Mouse (Mus musculus) thymus, postnatal 36 days (tissue): ENCODE data around the gene Ccdc85c.
A peak's percentile ranks its signal among the peaks of the same experiment; 100 is the strongest.

Experiments
- DNase-seq, 2 experiments: peaks; one replicate each; pipeline ENCODE4 v3.0.0; 2022; ENCODE audit warnings: mixed read lengths in 2 of 2

Ccdc85c gene

DNA sequence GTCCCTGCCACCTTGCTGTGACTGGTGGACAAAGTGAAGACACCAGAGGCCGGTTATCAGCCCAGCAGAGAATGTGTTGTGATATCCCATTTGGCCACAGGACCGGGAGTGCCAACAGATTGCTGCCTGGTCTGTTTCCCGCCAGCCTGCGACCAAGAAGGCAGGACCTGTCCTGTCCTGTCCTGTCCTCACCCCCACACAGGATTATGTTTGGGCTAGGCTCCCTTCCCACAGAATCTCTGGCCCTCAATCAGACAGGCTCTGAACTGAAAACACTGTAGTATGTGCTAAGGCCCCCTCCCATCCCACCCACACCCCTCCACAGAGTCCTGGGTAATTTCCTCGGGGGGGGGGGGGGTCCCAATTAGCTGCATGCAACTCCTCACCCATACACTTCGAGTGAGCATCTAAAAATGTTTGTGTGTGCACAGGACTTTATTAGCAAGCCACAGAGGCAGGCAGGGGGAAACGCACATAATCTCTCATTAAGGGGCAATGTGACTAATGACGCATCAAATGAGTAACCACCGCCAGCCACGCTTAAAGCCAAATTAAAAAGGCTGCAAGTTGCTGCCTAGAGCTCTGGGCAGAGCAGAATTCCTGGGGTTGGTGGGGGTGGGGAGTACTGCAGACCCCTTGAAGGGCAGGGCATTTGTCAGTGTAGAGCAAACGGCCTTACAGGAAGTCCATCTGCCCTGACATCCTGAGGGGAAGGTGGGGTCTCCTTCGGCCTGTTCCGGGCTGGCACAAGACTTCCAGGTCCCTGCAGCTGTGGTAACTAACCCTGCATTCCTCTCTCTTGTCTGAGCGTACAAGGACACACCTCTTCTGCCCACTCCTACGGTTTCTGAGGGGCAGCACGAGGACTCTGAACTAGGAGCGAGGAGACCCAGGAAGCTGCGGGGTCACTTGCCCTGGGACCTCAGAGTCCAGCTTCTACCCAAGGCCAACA is 61.9 kb downstream of the Ccdc85c start:
- DNase-seq: no peak

DNA sequence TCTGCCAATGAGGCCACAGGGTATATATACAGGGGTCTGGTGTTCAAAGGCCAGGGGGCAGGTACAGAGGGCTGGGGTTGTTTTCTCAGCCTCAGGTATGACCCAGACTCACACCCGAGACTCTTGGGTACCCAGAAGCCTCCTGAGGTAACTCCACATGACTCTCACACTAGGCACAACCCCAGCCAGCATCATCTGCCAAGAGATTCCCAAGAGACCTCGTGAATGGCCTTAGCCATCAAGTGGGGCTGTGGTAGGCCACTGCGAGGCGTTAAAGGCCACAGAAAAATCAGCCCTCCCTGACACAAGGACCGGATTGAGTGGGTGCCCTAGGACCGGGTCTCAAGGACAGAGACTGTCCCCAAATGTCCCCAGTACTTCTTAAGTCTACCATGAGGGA is 62.7 kb downstream of the Ccdc85c start:
- no peak for DNase-seq

DNA sequence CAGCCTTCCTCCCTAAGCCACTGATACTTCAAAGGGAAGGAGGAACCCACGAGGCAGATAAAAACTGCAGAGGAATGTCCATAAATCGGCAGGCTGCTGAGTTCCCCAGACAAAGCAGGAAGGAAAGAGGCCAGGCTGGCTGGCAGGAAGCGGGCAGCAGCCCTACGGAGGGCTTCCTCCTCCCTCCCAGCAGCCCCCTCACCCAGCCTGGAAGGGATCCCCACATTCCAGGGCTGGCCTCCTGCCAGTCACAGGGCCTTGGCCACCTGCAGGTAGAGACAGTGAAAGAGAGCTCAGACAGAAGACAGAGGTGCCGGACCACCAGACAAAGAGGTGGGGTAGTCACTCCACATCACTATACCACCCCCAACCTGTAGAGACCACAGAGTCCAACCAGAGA is 63.2 kb downstream of the Ccdc85c start:
- no peak for DNase-seq

DNA sequence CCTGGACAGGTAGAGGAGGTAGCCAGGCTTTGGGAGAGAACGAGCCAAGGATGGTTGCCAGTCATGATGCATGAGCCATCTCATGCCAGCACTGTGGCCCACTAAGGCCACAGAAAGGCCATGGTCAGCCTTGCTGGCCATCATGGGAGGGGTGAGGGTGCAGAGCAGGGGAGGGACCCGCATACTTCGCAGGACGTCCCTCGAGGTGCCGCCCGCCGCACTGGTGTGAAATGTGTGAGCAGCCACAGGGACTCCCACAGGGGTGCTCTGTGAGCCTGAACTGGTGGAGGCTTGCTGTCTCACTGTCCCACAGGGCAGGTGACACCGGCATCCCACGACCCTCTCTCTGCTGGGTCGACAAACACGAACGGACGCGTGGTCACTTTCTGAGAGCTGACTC is 64.6 kb downstream of the Ccdc85c start:
- no peak for DNase-seq

DNA sequence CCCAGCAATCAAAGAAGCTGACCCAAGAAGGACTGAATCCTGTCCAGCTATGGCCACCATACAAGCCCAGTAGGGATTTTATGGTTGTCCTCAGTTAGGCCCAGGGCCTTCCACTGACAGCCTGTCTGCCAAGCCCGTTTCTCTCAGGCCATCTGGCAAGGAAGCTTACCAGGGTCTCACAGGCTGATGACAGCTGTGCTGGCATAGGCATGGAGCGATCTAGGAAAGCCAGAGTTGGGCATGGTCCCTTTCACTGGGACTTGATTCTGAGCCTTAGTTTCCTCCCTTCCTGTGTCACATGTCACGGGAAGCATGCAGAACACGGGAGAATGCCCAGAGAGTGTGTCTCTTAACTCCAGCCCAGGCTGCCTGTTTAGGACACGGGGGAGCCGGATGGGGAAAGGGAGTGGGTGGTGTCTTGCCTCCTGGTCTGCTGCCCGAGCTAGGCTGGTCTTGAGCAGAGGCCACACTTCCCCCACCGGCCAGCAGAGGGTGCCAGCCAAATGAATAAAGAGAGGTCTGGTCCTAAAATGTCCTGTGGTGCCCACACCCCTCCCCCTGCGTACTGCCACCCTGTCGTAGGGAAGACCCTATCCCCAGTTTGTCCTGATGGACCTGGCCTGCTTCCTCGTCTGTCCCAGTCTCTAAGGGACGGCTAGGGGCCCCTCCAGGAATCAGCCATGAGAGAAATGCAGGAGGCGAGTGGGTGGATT is 66.3 kb downstream of the Ccdc85c start:
- peak; percentile 50 to 56 for DNase-seq

DNA sequence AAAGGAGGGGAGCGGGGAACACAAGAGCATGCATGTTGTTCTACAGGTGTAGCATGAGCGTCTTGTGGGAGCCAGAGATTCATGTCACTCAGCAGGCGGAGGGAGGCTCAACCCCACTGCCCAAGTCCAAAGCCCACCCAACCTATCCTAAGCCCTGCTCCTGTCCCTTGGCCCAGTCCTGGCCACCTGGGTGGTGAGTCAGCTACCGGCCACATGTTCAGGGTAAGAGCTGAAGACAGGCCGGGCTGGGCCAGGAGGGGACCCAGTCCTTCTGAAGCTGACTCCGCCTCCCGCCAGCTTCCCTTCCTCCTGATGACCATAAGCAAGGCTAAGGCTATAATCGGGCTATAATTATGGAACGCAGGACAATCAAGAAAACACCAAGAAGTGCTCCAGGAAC is 67.0 kb downstream of the Ccdc85c start:
- DNase-seq: no peak

DNA sequence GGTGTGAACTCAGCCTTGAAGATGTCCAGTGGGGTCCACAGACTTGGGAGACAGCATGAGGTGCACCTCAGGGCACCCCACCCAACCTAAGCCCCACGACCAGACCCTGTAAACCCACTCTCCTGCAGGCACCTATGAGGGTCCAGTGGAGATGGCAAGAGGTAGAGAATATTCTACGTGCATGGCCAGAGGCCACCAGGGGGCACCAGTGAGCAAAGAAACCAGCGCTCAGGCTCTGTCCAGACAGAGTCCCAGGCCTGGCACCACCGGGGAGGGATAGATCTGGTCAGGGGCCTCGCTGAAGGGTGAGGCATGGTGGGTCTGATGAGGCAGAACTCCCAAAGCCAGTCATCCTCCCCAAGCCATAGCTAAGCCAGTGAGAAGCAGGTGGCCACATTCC is 68.6 kb downstream of the Ccdc85c start:
- peak; percentile 61 to 68 for DNase-seq

DNA sequence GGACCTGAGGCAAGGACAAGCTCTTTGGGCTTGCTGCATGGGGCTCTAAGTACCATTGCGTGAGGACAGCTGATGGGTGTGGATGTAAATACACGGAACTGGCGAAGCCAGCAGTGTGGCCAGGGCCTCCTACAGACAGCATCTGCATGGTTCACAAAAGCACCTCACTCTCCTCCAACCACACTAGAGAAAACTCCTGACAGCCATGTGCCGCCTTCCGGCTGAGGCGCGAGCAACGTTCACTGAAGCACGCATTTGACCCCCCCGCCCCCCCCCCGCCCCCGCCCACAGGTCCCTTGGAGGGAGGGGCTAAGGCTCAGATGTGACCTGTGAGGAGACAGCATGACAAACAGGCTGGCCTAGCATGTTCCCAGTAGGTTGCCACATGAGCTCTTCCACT is 70.2 kb downstream of the Ccdc85c start:
- no peak for DNase-seq

DNA sequence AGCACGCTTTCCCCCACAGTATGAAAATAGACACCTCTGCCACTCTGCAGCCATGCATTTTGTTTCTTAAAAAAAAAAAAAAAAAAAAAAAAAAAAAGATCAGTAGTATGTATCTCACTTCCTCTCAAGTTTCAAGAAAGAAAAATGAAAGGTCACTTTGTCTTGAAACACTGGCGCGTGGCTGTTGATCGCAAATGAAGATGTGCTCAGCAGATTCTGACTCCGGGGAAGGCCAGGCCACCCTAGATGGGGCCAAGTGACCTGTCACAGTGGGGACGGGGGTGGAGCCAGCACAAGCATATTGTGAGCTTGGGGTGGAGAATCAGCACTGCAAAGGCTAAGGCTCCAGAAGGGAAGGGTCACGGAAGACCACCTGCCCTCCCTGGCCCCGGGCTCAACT is 71.3 kb downstream of the Ccdc85c start:
- no peak for DNase-seq

DNA sequence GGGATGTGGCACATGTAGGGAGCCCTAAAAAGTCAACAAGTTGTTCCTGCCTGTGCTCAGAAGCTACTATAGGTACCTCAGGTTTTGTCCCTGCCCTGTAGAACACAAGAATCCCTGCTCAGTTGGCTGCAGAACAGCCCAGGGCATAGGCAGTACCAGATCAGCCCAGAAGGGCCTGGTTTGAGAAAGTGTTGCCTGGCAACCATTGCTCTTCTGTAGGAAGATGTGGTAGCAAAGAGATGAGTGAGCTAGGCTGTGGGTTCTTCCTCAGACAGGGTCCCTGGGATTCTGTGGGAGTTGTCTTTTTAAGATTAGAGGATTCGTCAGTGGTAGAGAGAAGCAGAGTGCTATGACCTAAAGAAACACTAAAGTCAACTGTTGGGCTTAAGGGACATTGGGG is 75.1 kb downstream of the Ccdc85c start:
- DNase-seq: no peak

DNA sequence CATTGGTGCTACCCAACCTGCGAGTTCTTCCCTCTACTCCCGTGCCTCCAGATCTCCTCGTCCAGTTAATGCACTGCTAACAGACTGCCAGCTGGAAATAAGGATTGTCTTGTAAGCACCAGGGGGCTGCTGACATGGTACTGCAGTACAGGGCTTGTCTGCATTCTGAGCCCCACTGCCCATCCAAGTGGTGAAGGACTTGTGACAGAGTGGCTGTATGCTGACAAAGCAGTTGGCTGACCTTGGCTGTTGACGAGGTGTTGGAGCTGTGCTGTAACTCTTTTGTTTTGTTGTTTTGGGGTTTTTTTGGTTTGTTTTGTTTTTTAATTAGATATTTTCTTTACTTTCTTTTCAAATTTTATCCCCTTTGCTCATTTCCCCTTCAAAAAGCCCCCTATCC is 76.8 kb downstream of the Ccdc85c start:
- DNase-seq: no peak

DNA sequence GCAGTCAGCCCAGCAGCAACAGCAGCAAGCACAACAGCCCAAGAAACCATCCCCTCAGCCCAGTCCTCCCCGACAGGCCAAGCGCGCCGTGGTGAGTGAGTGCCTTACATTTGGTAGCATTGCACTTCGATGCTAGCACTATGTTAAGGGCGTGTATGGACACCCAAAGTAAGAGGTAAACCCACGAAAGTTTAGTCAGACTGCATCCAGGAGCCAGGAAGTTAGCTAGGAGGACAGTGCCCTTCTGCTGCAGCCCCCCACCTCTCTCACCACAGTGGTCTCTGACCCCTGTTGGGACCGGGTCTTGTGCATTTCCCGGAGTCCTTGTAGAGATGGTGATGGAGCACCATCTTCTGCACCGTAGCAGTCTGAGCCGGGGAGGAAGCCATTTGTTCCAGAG is 79.5 kb downstream of the Ccdc85c start:
- DNase-seq: no peak

DNA sequence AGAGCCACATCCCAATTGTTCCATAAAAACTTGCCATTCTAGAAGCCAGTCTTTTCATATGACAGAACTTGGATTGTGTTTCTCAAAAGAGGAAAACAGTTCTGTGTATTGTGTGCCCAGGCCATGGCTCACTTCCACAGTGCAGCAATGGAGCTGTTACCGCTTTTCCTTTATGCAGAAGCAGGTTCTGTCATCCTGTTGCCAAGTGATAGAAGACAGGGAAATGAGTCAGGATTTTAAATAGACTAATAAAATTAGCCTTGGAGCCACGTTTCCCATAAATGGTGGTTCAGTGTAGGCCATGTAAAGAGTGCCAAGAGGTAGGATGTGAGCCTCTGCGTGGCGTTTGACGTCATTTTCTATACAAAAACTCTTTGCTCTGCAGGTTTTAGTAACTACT is 81.3 kb downstream of the Ccdc85c start:
- no peak for DNase-seq

DNA sequence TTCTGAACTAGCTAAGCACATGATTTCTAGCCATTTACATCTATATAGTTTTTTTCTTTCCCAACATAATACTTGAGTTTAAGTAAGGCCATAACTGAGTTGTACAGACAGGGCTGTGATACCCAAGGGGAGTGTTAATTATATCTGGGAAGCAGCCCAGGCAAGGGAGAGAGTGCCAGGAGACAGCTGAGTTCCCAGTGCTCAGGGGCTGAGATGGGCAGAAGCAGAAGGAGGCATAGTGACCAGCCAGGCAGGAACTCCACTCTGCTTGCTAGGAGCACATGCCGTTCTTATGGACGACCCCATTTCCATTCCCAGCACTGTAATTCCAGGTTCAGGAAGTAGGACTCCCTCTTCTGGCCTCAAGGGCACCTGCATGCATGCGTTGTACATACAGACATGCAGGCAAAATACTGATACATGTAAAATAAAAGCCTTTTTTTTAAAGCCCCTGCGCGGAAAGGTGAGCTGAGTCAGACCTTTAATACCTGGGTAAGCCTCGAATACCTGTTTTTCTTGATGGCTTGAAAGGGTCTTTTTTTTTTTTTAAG is 87.6 kb downstream of the Ccdc85c start:
- no peak for DNase-seq

DNA sequence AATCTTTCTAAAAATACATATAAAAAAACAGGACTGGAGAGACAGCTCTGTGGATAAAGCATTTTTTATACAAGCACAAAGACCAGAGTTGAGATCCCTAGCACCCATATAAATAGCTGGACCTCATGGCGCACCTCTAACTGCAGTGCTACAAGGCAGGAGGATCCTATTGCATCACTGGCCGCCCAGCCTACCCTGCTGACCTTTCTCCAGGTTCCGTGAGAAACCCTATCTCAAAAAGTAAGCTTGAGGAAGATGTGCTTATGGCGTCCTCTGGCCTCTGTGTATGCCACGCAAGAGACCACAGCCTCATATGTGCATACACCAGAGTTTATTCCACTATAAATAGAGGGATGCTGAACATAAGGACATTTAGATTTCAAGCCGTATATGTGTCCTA is 93.5 kb downstream of the Ccdc85c start:
- no peak for DNase-seq

DNA sequence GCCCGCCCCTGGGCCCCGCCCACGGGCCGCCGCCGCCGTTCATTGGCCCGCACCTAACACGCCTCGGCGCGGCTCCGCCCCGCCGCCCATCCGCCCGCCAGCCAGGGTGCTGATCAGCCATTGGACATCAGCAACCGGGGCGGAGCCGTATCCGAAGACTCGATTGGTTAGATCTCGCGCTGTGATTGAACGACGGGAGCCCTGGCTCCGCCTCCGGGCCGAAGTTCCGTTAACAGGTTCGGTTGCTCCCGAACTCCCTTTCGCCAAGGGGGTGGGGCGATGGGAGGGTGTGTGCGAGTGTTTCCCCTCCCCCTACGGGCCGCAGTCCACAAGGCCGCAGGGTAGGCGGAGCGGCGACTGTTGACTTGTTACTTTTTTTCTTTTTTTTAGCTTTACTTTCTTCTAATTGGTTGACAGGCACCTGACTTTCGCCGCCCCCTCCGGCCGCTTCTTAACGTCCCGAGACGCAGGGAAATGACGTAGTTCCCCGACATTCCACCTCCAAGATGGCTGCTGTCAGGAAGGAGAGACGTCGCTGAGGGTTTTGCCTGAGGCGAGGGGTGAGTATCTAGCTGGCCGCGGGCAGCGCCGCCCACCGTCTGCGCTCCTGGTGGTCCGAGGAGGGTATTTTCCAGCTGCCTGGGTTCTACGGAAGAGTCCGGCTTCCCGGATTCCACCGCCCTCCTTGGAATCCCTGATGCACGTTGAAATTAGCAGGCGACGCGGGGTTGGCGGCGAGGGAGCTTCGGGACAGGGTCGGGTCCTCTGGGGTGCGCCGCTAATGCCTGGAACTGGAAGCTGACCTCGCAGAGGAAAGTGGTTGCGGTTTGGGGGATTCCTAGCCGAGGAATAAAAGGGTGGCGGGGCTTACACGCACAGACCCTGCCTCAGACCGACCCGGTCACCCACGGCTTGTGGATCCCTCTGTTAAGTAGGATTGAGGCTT is 95.6 kb downstream of the Ccdc85c start, which contains the start of gene Ccnk:
TSS of gene Ccnk (plus strand) at position 259 of the 946 bp plus-strand sequence.
- peak; percentile 96 to 99 for DNase-seq

DNA sequence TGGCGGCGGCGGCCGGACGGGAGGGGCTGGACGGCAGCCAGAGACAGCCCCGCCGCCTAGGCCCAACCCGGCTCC is 96.1 kb downstream of the Ccdc85c start, which contains the start of gene Setd3:
TSS of gene Setd3 (minus strand) at position 69 of the 75 bp plus-strand sequence.
- DNase-seq: no peak

DNA sequence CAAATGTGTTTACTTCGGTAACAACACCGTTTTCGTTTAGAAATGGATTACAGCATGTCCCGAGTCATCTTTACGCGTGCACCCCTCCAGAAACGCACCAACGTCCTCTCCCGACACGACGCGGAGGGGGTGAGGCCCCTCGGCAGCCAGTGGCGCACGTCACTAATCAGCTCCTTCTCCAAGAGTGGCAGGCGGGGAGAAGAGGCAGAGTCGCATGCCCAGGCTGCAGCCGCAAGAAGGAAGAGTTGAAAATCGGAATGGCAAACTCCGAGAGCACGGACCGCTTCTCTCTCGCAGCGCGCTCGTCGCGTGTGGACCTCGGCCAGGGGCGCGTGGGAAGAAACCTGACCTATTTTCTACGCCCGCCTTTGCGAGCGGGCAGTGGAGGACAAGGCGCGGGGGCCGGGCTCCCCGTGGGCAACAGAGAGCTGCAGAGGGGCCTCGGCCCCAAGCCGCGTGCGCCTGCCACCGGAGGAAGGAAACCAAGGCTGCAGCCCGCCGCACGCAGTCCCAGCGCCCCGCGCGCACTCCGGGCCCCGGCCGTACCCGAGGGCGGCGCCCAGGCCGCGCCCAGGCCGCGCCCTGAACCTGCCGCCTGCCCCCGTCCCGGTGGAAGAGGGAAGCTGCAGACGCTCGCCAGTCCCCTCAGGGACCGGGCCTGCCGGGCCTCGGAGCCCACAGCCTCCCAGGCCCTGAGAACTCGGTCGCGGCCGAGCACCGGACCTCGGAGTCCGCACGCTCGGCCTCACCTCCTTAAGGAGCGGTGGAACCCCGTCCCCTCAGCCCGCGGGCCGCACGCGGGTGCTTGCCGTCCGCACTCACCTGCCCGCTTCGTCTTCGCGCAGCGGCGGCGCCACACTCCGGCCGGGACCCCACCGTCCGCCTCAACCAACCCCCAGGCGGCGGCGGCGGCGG is 96.6 kb downstream of the Ccdc85c start:
- DNase-seq: peak; percentile 56 to 69

DNA sequence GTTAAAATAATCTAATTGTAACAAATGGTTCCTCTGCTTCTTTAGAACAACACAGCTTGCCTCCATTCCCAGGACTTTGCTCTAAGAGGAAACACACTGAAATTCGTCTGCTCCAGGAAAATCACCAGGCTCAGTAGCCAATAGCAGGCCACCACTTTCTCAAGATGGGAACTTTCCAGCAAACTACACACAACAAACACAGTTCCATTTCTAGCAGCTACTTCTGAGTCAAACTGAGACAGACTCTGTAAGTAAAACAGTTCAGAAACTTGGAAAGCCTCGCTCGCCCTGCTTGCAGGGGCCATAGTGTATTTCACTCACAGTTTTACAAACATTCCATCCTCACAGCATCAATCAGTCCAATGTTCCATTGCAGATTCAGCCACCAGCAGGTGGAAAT is 98.9 kb downstream of the Ccdc85c start:
- no peak for DNase-seq

DNA sequence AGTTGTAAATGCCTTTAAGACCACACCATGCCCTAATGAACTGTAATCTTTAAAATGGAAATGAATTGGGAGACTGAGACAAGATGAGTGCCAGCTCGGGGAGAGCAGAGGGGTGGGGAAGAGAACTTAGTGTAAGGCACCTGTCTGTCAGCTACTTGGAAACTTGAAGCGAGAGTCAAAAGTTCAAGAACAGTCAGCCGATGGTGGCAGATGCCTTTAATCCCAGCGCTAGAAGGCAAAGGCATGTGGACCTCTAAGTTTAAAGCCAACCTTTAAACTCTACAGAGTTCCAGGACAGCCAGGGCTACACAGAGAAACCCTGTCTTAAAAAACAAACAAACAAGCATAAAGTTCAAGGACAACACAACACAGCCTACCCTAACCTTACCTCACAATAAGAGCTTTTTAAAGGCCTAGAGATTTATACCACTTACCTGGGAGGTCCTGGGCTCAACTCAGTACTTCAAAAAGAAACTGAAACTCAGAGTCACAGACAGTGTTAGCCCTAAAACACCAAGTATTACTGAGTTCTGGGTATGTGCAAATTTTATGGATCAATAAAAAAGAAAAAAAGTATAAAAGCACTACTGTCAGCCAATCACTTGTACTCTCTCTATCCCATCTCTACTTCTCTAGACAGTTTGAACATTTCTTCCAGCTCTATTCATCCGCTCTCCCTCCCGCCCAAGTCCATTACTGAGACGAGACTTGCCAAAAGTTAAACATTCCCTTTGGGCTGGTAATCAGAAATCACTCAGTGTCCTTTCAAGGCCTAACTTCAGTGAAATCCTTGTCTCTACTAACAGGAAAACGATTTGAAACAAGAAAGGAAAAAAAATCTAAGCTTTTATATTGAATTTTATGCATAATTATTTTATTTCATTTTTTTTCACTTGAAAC is 100.4 kb downstream of the Ccdc85c start:
- no peak for DNase-seq

DNA sequence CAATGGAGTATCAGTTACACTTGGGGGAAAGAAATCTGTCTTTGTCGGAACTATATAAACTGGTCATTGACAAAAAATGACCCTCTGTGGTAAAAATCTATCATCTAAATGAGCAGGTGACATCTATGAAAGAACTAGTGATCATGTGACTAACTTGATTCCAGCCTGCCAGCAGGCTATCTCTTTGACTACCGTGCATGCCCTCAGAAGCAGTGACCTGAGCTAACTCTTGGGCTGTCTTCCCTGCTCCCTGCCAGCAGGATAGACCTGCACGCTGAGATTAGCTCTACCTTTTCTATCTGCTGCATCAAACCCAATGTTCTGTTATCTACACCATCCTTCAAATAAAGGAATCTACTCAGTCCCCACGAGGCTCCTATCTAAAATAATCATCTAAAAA is 102.6 kb downstream of the Ccdc85c start:
- no peak for DNase-seq
